Mouse (Mus musculus): ENCODE data around the gene Arpc1a.

DNA sequence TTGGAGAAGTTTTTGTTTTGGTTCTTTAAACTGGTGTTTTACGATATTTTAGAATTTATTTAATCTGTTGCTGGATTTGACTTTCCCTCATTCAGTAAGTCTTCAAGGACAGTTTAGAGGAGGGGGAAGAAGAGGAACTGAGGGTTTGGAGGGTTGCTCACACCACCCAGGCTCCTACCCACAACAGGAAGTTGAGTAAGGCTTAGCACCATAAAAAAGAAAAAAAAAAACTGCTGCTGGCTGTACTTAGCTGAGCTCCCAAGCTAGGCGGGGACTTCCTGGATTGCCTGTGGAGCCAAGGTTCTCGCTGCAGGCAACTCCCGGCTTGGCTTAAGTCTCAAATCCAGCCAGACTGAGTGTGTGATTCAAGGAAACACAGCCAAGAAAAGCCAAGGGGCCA, 32.7 kb downstream of the Arpc1a start:
- TF ChIP-seq CHD2 (IDR thresholded peaks at IDR 0.05; ENCODE audit: low read depth, low read length), result no peak
- TF ChIP-seq HCFC1 (IDR thresholded peaks at IDR 0.05; ENCODE audit: borderline replicate concordance, insufficient read depth, low read length), result no peak
- TF ChIP-seq ZNF384 (IDR thresholded peaks at IDR 0.05; ENCODE audit: low read depth, low read length), result no peak
- no peak for TF ChIP-seq MAFK (IDR thresholded peaks at IDR 0.05; ENCODE audit: insufficient read depth, low read depth, low read length)
- TF ChIP-seq ZC3H11A (IDR thresholded peaks at IDR 0.05; ENCODE audit: borderline replicate concordance, low read depth, low read length), result no peak
